Mouse (Mus musculus) cerebellum, postnatal 14 days (tissue): ENCODE measurements at regions not wholly inside any gene's neighbourhood (a gene's known extent, or its start where the extent isn't known, plus 50 kb on each side); places are given as distances from the start of the nearest gene placed in this dataset.
A peak's percentile ranks its signal among the peaks of the same experiment; 100 is the strongest.

Experiments
- DNase-seq, 2 experiments: peaks; one replicate each; pipeline ENCODE4 v3.0.0; 2021; ENCODE audit warnings: mixed read lengths in 2 of 2

- DNase-seq, result no peak
These were observed 336.5 kb downstream of the Pdha2 start for GRCm38 (mm10) chr3:140875500-140876200.

GRCm38 (mm10) chr3:140874070-140874895 is 337.9 kb downstream of the Pdha2 start:
- no peak for DNase-seq

- no peak for DNase-seq
These were observed 339.6 kb downstream of the Pdha2 start for GRCm38 (mm10) chr3:140872511-140872910.

GRCm38 (mm10) chr3:140871261-140871660 is 340.9 kb downstream of the Pdha2 start:
- no peak for DNase-seq

- no peak for DNase-seq
These were observed 372.0 kb downstream of the Pdha2 start for GRCm38 (mm10) chr3:140840197-140840596.

GRCm38 (mm10) chr3:140837976-140838581 is 374.1 kb downstream of the Pdha2 start:
- DNase-seq, result no peak

- no peak for DNase-seq
These were observed 390.9 kb downstream of the Pdha2 start for GRCm38 (mm10) chr3:140821266-140821665.

- DNase-seq, result peak; percentile 29 to 35
These were observed 406.6 kb downstream of the Pdha2 start for GRCm38 (mm10) chr3:140805586-140805985.

GRCm38 (mm10) chr3:140792943-140793342 is 419.2 kb downstream of the Pdha2 start:
- DNase-seq, result no peak

- DNase-seq, result no peak
These were observed 426.5 kb downstream of the Pdha2 start for GRCm38 (mm10) chr3:140785700-140786099.

GRCm38 (mm10) chr3:140760051-140760450 is 452.1 kb downstream of the Pdha2 start:
- peak; percentile 42 to 58 for DNase-seq

GRCm38 (mm10) chr3:140744501-140744900 is 467.7 kb downstream of the Pdha2 start:
- DNase-seq, result peak; percentile 62 to 73

GRCm38 (mm10) chr3:140740430-140740829 is 471.7 kb downstream of the Pdha2 start:
- DNase-seq, result no peak

GRCm38 (mm10) chr3:140738654-140739369 is 473.3 kb downstream of the Pdha2 start:
- no peak for DNase-seq

- DNase-seq, result no peak
These were observed 495.3 kb downstream of the Pdha2 start for GRCm38 (mm10) chr3:140716896-140717295.

GRCm38 (mm10) chr3:140707591-140708131 is 504.5 kb downstream of the Pdha2 start:
- DNase-seq, result peak; percentile 11 to 28

- DNase-seq, result peak in 1 of 2 experiments; percentile 20
These were observed 505.4 kb downstream of the Pdha2 start for GRCm38 (mm10) chr3:140706725-140707124.

GRCm38 (mm10) chr3:140705536-140705935 is 506.6 kb downstream of the Pdha2 start:
- DNase-seq, result no peak

GRCm38 (mm10) chr3:140702929-140703328 is 509.2 kb downstream of the Pdha2 start:
- DNase-seq, result no peak

GRCm38 (mm10) chr3:140702271-140702681 is 509.9 kb downstream of the Pdha2 start:
- DNase-seq, result peak; percentile 51 to 62

GRCm38 (mm10) chr3:140697295-140697694 is 514.9 kb downstream of the Pdha2 start:
- no peak for DNase-seq

- peak; percentile 11 to 31 for DNase-seq
These were observed 529.4 kb downstream of the Pdha2 start for GRCm38 (mm10) chr3:140682794-140683193.
